Mouse (Mus musculus): ENCODE results near the gene Gpr84. TPM values are rescaled to one million over a fixed set of nuclear protein-coding genes. Genes with fewer than 3 reads are reported as not detected.

Gene Gpr84
- polyA plus RNA-seq, 1 experiment from 2014 or later, result 0.31 TPM

DNA sequence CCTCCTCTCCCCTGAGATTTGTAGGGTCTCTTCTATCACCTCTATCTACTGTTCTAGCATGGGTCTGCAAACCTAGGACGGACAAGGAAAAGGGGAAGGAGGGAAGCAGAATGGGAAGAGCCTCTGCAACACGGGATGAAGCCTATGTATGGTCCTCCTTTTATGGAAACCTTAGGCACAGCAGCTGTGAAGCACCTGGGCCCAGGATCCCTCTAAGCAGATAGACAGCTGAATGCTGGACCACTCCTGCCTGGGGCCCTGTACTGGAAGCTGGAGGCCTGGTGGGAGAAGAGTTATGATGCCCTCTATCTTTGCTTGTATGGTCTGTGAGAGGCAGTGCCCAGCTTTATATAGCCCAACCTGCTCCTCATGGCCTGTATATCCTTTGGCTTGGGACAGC, 9.9 kb downstream of the Gpr84 start:
- Histone ChIP-seq H3K4me2 (ENCODE audit: low read depth, severe bottlenecking) (peak overlapping the region; percentile 41), H3K4me1 (ENCODE audit: control insufficient read depth, insufficient read depth, low read length) (peaks cover 89% of the 10 kb centered on the region), H3K4me3 (ENCODE audit: low read depth, low read length) (peak overlapping the region; percentile 12; the same call in 1 of the 2 replicates), H3K9me3 (ENCODE audit: control insufficient read depth, low read length) (no peaks in the 10 kb centered on the region), H3K27me3 (ENCODE audit: control insufficient read depth, insufficient read depth, low read length) (no peaks in the 10 kb centered on the region), H3K36me3 (ENCODE audit: control insufficient read depth, insufficient read depth, low read length) (no peaks in the 10 kb centered on the region), H3K27ac (replicated peaks; ENCODE audit: low read depth, low read length) (peak overlapping the region; percentile 98), H3K9ac (ENCODE audit: low read length) (peak overlapping the region; percentile 47; the same call in 1 of the 2 replicates)
- WGBS, result 3% methylated on average over 2 of the region's 2 CpGs
- ATAC-seq (ENCODE audit: insufficient number of reproducible peaks, low FRiP score, low TSS enrichment, low read depth) (no peak), DNase-seq (ENCODE audit: low spot score) (peak; percentile 63)

DNA sequence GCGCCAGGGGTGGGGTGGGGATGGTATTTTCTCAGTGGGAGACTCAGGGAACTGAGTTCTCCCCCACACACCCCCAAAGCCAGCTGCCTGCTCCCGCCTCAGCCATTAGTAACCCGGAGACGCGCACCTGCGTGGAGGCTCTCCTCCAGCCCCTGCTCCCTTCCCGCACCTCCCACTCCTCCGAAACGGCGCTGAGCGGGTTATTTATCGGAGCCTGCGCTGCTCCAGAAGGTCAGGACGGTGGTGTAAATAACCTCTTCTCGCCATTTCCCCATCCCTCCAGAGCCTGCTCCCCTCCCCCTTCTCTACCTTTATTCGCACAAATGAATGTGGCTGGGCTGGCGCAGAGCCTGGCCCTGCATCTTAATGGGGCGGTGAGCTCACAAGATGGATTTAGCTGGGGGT, 10.3 kb downstream of the Gpr84 start:
- Histone ChIP-seq H3K27ac (replicated peaks; ENCODE audit: low read depth, low read length) (peak overlapping the region; percentile 98), H3K27me3 (ENCODE audit: control insufficient read depth, insufficient read depth, low read length) (no peaks in the 10 kb centered on the region), H3K4me3 (ENCODE audit: low read depth, low read length) (peak overlapping the region; percentile 12; the same call in 1 of the 2 replicates), H3K9me3 (ENCODE audit: control insufficient read depth, low read length) (no peaks in the 10 kb centered on the region), H3K36me3 (ENCODE audit: control insufficient read depth, insufficient read depth, low read length) (no peaks in the 10 kb centered on the region), H3K4me1 (ENCODE audit: control insufficient read depth, insufficient read depth, low read length) (peaks cover 94% of the 10 kb centered on the region), H3K4me2 (ENCODE audit: low read depth, severe bottlenecking) (peak overlapping the region; percentile 41), H3K9ac (ENCODE audit: low read length) (peak overlapping the region; percentile 36)
- WGBS, result under 1% methylated on average over 18 of the region's 18 CpGs
- DNase-seq (ENCODE audit: low spot score) (peak; percentile 80), ATAC-seq (ENCODE audit: insufficient number of reproducible peaks, low FRiP score, low TSS enrichment, low read depth) (no peak)

DNA sequence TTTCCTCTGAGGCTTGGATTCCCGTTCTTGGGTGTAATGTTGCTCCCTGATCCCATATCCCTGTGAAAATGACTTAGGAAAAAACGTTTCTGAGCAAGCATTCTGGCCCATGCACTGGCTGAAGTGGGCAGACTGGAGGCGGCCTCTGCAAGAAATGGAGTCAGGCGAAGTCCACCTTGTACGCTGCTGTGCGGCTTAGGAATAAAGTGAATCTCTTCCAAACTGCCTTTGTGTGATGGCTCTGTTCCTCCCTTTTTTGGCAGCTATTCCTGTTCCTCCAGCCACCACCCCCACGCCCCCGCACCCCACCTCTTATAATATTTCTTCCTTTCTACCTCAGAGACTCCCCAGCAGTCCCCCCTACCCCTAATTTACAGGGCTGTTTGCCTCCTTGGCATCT, 10.8 kb downstream of the Gpr84 start:
- H3K27ac ChIP-seq (replicated peaks; ENCODE audit: low read depth, low read length), result peak overlapping the region; percentile 98
- no peaks in the 10 kb centered on the region for H3K27me3 ChIP-seq (ENCODE audit: control insufficient read depth, insufficient read depth, low read length)
- 23% methylated on average over 8 of the region's 8 CpGs for WGBS
- H3K9me3 ChIP-seq (ENCODE audit: control insufficient read depth, low read length), result no peaks in the 10 kb centered on the region
- DNase-seq (ENCODE audit: low spot score), result no peak
- H3K36me3 ChIP-seq (ENCODE audit: control insufficient read depth, insufficient read depth, low read length), result no peaks in the 10 kb centered on the region
- H3K4me3 ChIP-seq (ENCODE audit: low read depth, low read length), result 0 out of 2 replicates have a peak overlapping the region, but pooled peaks have one; percentile 12
- ATAC-seq (ENCODE audit: insufficient number of reproducible peaks, low FRiP score, low TSS enrichment, low read depth), result no peak
- peaks cover 95% of the 10 kb centered on the region for H3K4me1 ChIP-seq (ENCODE audit: control insufficient read depth, insufficient read depth, low read length)
- H3K9ac ChIP-seq (ENCODE audit: low read length), result peak overlapping the region; percentile 36
- peak overlapping the region; percentile 41 for H3K4me2 ChIP-seq (ENCODE audit: low read depth, severe bottlenecking)

DNA sequence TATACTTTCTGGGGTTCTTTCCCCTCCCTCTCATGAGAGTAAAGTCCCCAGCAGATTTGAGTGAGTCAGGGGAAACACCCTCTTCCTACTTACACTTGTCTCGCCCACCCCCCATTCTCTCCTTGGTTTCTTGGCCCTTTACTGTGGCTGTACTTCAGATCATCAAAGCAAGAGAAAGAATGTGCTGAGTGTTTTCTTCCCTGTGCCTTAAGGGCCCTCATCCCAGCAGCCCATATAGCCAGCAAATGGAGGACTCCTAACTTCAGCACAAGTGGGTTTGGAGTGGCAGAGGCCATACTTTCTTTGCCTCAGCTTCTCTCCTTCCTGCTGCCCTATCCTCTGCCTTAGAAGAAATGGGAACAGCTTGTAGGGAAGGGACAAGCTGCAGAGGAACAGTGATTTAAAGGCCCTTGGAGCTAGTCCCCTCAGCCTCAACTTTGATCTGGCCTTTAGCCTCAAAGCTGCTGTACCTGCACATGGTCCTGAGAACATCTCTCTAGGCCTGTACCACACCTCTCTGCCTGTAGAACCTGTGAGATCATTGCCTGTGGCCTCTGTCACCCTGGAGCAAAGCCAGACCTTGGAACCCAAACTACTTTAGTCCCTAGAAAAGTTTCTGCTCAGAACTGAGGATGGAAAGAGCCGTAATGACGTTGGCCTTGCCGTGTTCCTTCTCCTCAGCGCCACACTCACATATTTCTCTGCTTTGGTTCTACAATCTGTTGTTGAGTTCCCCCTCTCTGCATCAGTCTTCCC, 11.4 kb downstream of the Gpr84 start:
- H3K27me3 ChIP-seq (ENCODE audit: control insufficient read depth, insufficient read depth, low read length), result no peaks in the 10 kb centered on the region
- H3K4me2 ChIP-seq (ENCODE audit: low read depth, severe bottlenecking), result no peak overlapping the region
- peaks cover 91% of the 10 kb centered on the region for H3K4me1 ChIP-seq (ENCODE audit: control insufficient read depth, insufficient read depth, low read length)
- ATAC-seq (ENCODE audit: insufficient number of reproducible peaks, low FRiP score, low TSS enrichment, low read depth), result no peak
- no peak for DNase-seq (ENCODE audit: low spot score)
- H3K27ac ChIP-seq (replicated peaks; ENCODE audit: low read depth, low read length), result peak overlapping the region; percentile 98
- H3K9ac ChIP-seq (ENCODE audit: low read length), result peak overlapping the region; percentile 14; the same call in 1 of the 2 replicates
- H3K9me3 ChIP-seq (ENCODE audit: control insufficient read depth, low read length), result no peaks in the 10 kb centered on the region
- no peaks in the 10 kb centered on the region for H3K36me3 ChIP-seq (ENCODE audit: control insufficient read depth, insufficient read depth, low read length)
- H3K4me3 ChIP-seq (ENCODE audit: low read depth, low read length), result no peak overlapping the region
- WGBS, result 55% methylated on average over 5 of the region's 5 CpGs

DNA sequence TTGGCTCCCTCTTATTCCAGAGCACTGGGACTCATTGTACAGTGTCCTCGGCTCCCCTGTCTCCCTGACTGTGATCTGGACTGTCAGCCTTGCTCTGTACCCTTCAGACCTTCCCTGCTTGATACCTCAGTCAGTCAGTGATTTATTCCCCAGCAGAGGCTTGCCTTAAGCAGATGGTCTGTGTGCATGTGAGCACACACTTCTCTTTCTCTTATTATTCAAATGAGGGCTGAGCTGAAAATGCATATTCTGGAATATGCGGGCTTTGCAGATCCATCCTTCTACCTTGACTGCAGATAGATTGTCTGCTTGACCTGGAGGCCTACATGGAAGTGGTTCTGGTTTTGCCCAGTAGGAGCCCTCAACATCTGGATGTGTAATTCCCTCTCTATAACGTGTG, 12.4 kb downstream of the Gpr84 start:
- Histone ChIP-seq H3K9me3 (ENCODE audit: control insufficient read depth, low read length) (no peaks in the 10 kb centered on the region), H3K27ac (replicated peaks; ENCODE audit: low read depth, low read length) (peak overlapping the region; percentile 98; the same call in 1 of the 2 replicates), H3K36me3 (ENCODE audit: control insufficient read depth, insufficient read depth, low read length) (peaks cover 4% of the 10 kb centered on the region; the same call in 1 of the 2 replicates), H3K27me3 (ENCODE audit: control insufficient read depth, insufficient read depth, low read length) (no peaks in the 10 kb centered on the region), H3K4me2 (ENCODE audit: low read depth, severe bottlenecking) (no peak overlapping the region), H3K4me3 (ENCODE audit: low read depth, low read length) (no peak overlapping the region), H3K9ac (ENCODE audit: low read length) (no peak overlapping the region), H3K4me1 (ENCODE audit: control insufficient read depth, insufficient read depth, low read length) (peaks cover 81% of the 10 kb centered on the region)
- ATAC-seq (ENCODE audit: insufficient number of reproducible peaks, low FRiP score, low TSS enrichment, low read depth), result no peak
- WGBS, result 55% methylated on average over 3 of the region's 3 CpGs
- DNase-seq (ENCODE audit: low spot score), result no peak

DNA sequence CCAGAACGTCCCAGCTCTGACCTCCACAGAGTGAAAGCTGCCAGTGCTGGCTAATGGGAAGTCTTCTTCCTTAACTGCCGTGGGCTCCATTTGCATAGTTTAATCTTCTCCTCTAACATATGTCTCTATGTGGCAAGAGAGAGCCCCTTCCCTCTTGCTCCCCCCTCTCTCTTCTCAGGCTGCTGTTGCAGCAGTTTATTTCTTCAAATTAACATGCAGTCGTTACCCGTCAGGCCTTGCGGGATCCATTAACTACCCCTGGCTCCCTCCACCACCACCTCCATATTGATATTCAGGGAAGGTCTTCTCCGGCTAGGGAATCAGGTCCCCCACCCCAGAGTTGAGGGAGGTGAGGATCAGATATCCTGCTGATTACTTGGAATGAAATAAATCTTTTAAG, 13.1 kb downstream of the Gpr84 start:
- Histone ChIP-seq H3K9ac (ENCODE audit: low read length) (no peak overlapping the region), H3K27ac (replicated peaks; ENCODE audit: low read depth, low read length) (peak overlapping the region; percentile 94; the same call in 1 of the 2 replicates), H3K27me3 (ENCODE audit: control insufficient read depth, insufficient read depth, low read length) (no peaks in the 10 kb centered on the region), H3K9me3 (ENCODE audit: control insufficient read depth, low read length) (no peaks in the 10 kb centered on the region), H3K4me1 (ENCODE audit: control insufficient read depth, insufficient read depth, low read length) (peaks cover 73% of the 10 kb centered on the region), H3K4me2 (ENCODE audit: low read depth, severe bottlenecking) (no peak overlapping the region), H3K36me3 (ENCODE audit: control insufficient read depth, insufficient read depth, low read length) (peaks cover 5% of the 10 kb centered on the region; the same call in 1 of the 2 replicates), H3K4me3 (ENCODE audit: low read depth, low read length) (no peak overlapping the region)
- 49% methylated on average over 6 of the region's 6 CpGs for WGBS
- DNase-seq (ENCODE audit: low spot score) (no peak), ATAC-seq (ENCODE audit: insufficient number of reproducible peaks, low FRiP score, low TSS enrichment, low read depth) (no peak)

DNA sequence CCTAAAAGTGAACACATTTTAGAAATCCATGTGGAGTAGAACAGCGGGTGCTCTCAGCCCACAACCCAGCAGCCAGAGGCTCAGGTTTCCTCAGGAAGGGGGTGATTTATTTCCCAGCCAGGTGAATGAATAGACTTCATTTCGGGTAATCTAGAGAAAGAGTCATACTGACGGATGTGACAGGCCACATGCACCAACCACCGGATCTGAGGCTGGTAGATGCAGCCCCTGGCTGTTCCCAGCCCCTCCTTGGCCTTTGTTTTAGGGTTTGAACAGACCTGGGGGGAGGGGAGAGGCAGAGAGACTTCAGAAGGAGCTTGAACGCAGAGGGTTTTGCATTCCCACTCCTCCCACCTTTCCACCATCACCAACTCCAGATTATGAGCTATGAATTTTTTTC, 14.6 kb downstream of the Gpr84 start:
- H3K9ac ChIP-seq (ENCODE audit: low read length), result peak overlapping the region; percentile 51; the same call in 1 of the 2 replicates
- under 1% methylated on average over 5 of the region's 5 CpGs for WGBS
- DNase-seq (ENCODE audit: low spot score) (peak; percentile 82), ATAC-seq (ENCODE audit: insufficient number of reproducible peaks, low FRiP score, low TSS enrichment, low read depth) (peak; percentile 84)
- peaks cover 11% of the 10 kb centered on the region; the same call in 1 of the 2 replicates for H3K36me3 ChIP-seq (ENCODE audit: control insufficient read depth, insufficient read depth, low read length)
- no peaks in the 10 kb centered on the region for H3K9me3 ChIP-seq (ENCODE audit: control insufficient read depth, low read length)
- H3K4me1 ChIP-seq (ENCODE audit: control insufficient read depth, insufficient read depth, low read length), result peaks cover 65% of the 10 kb centered on the region
- H3K27me3 ChIP-seq (ENCODE audit: control insufficient read depth, insufficient read depth, low read length), result no peaks in the 10 kb centered on the region
- H3K4me3 ChIP-seq (ENCODE audit: low read depth, low read length), result no peak overlapping the region
- H3K4me2 ChIP-seq (ENCODE audit: low read depth, severe bottlenecking), result no peak overlapping the region
- peak overlapping the region; percentile 94 for H3K27ac ChIP-seq (replicated peaks; ENCODE audit: low read depth, low read length)

DNA sequence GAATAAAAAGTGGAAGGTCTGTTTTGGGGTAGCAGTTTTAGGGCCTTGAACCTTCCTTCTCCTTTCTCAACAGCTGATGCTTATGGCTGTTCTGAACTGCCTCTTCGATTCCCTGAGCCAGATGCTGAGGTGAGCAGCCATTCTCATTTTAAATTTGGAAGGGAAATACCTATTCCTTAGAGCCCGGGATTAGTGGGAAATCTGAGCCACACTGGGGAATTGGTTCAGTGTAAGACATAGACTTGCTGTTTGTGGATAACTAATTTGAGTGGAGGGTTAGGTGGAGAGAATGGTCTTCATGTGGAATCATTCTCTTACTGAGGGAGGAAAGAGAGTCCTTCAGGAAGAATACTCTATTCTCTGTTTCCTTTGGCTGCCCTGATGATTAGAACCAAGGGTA, 15.8 kb downstream of the Gpr84 start:
- H3K27me3 ChIP-seq (ENCODE audit: control insufficient read depth, insufficient read depth, low read length), result no peaks in the 10 kb centered on the region
- H3K4me1 ChIP-seq (ENCODE audit: control insufficient read depth, insufficient read depth, low read length), result peaks cover 60% of the 10 kb centered on the region
- no peaks in the 10 kb centered on the region for H3K9me3 ChIP-seq (ENCODE audit: control insufficient read depth, low read length)
- H3K4me3 ChIP-seq (ENCODE audit: low read depth, low read length), result no peak overlapping the region
- DNase-seq (ENCODE audit: low spot score) (no peak), ATAC-seq (ENCODE audit: insufficient number of reproducible peaks, low FRiP score, low TSS enrichment, low read depth) (no peak)
- H3K27ac ChIP-seq (replicated peaks; ENCODE audit: low read depth, low read length), result peak overlapping the region; percentile 23; the same call in 1 of the 2 replicates
- peaks cover 13% of the 10 kb centered on the region; the same call in 1 of the 2 replicates for H3K36me3 ChIP-seq (ENCODE audit: control insufficient read depth, insufficient read depth, low read length)
- no peak overlapping the region for H3K4me2 ChIP-seq (ENCODE audit: low read depth, severe bottlenecking)
- WGBS, result 46% methylated on average over 2 of the region's 2 CpGs
- no peak overlapping the region for H3K9ac ChIP-seq (ENCODE audit: low read length)

All from limb, embryonic 11.5 days (tissue).